Mouse (Mus musculus) brain, adult 2 months (tissue): ENCODE results near the gene Fkrp.

Source experiments
- DNase-seq: peaks from one replicate; pipeline ENCODE4 v3.0.0; 2011; ENCODE audit warnings: low read depth, low spot score

Fkrp gene

DNA sequence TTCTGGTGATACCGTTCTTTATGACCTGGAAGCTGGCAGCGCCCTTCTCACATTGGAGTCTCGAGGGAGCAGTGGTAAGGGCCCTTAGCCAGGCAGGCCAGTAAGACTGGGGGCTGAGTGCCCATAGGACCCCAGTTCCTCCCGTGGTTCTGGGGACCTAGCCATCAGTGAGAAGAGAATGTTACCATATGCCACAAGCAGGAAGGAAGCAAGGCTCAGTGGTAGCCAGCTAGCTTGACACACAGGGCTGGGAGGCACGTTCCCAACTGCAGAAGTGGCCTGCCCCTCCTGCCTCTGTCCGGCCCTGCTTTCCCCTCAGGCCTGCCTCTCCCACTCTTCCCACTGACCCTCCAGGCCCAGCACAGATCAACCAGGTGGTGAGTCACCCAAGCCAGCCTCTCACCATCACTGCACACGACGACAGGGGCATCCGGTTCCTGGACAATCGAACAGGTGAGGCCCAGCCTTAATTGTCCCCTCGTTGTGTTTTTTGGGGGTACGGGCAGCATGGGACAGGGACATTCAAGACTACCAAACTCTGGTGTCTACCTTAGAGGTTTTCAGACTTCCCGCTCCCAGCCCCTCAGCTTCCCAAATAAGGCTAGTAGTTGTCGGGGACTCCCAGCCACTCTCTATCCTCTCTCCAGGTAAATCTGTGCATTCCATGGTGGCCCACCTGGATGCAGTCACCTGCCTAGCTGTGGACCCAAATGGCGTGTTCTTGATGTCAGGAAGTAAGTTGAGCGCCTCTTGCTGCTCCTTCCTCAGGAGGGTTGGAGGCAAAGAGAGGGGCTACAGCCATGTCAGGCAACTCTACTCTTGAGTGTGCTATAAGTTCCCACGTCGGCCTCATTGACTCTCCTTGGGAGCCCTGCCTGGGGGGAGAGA lies 21.6 kb upstream of the Fkrp start:
- DNase-seq: no peak

DNA sequence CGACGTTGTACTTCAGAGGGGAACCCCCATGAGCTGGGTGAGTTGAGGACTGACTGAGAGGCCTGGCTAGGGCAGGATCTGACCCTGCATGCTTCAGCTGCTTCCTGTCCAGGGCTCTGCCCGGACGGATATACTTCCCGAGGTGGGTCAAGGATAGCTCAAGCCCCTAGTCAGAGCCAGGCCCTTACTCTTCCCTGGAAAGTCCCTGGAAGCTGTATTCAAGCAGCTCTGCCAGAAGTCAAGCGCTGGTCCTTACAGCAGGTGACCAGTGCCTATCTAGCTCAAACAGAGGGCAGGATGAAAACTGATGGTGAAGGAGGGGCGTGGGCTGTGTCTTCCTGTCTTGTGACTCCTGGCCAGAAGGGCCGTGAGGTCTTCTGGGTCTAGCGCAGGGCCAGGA lies 13.9 kb upstream of the Fkrp start:
- DNase-seq: no peak

DNA sequence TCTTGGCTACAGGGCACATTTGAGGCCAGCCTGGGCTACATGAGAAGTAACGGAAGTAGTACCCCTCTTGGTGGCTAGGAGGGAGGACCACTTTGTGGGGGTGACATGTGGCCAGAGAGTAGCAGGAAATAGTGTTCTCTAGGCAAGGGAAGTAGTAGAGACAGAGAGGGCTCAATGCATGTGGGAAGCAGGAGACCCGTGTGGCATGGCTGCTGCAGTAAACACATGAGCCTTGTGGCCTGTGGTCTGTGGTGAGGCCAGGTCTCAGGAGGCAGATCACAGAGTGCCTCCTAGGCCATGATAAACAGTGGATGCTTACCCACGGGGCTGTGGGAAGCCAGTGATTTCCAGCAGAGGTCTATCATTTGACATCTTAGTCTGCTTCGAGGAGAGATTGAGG lies 10.7 kb upstream of the Fkrp start:
- no peak for DNase-seq

DNA sequence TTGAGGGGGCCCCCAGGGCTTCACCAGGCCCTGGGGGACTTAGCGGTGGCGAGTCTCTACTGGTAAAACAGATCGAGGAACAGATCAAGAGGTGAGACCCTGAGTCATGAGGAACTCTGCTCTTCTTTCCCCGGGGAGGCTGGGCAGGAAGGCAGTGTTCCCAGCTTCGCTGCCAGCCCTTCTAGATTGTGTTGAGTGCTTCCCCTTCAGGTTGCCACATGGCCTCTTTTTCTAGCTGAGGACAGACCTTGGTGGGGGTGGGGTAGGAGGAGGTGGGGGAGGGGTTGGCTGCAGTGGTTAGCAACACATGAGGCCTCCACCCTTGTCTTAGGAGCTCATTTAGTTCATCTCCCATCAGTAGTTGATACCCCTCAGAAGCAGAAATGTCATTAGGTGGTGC lies 10.0 kb upstream of the Fkrp start:
- no peak for DNase-seq

DNA sequence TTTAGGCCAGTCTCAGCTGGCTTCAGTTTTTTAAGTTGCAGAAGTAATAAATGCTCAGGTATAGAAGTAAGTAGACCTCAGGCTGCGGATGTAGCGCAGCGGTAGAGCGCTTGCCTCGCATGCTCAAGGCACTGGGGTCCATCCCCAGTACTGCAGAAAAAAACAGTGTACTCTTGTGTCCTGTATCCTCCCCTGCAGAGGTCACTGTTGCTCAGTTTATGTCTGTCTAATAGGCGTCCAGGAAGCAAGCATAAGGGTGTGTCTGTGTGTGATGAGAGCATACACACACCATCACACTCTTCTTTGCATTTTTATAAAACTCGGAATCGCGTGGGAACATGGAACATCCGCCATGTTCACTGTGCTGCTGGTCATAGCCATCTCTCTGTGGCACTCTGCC lies 9.3 kb upstream of the Fkrp start:
- DNase-seq: peak; percentile 65

DNA sequence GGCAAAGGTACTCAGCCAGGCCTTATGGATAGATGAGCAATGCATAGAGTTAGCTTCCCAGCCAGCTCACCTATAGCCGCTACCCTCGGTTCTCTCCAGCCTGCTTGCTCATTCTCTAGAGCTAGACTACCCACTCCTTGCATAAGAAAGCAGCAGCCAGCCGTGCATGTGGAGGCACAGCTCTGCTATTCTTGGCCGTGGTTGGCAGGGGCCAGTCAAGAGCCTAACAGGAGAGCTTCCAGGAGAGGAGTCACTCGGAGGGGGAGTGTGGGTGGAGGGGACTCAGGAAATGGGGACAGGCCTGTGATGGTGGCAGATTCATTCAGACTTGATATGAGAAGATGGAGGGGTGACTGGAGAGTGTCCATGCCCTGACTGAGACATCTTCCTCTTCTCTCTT lies 7.2 kb upstream of the Fkrp start:
- peak; percentile 93 for DNase-seq

DNA sequence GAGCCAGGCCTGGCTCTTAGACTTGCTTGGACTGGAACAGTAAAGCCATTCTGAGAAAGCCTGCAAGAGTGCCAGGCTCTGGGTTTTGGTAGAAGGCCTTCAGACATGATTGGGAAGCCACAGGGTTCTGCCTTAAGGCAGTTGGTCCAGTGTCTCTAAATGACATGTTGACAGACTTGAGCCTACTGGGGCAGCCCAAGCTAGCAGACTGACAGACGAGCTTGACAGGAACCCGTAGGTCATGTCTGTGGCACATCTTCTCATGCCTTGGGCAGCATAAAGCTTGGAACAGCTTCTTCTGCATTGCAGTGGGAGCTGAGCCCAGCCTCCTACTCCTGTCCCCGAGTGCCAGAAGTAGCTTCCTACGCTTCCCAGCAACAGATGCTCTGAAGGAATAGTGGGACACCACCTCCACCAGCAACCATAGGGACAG lies 5.2 kb upstream of the Fkrp start:
- DNase-seq: peak; percentile 94

DNA sequence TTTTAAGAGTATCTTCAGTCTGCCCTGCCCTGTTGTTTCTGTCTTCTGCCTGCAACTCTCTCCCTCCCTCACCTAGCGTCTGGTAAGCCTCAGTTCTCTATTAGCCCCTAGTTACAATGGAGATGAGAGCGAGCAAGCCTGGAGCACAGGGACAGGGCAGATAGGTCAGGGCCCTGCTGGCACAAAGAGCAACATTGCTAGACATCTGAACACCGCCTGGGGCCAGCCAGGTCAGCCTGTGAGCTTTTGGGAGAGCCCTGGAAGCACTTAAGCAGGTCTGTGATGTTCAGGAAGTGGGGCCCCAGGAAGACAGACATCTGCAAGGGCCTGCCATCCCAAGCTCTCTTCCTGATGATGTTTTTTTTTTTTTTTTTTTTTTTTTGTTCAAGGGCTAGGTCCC lies 4.6 kb upstream of the Fkrp start:
- no peak for DNase-seq

DNA sequence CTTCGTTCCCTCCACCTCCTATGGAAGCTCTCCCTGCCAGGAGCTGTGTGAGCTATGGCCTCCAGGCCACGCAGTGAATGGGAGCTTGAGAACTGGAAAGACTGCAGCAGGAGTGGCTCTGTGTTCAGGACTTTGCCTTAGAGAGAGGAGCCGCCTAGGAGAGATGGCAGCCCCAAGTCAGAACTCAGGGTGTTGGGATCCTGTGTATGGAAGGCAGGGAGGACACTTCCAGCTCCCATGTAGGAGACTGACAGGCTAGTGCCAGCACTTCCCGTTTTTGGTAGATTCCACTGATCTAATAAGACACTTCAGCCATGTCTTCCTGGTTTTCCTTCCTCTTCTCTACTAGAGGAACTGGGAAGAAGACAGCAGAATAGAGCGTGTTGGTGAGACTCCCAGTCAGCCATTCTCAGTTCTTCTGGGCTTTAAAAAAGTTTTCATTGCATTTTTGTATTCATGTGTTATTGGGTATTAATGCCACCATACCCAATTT lies 3.8 kb upstream of the Fkrp start:
- DNase-seq: no peak

DNA sequence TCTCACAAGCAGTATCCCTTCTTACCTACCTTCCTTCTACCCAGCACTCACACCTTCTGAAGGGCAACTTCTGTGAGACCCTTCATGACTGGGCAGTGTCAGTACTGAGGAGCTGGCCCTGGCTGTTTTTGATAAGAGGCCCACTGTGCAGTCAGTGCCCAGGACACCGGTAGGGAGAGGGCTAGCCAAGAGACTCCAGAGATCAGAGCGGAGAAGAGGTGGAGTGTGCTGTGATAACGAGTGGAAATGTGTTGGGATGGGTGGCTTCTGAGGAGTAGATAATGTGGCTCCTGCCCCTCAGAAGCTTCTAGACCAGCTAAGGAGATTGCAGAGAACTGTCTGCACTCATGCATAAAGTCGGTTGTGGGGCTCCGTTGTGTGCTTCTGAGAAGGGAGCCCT lies 3.3 kb upstream of the Fkrp start:
- no peak for DNase-seq

DNA sequence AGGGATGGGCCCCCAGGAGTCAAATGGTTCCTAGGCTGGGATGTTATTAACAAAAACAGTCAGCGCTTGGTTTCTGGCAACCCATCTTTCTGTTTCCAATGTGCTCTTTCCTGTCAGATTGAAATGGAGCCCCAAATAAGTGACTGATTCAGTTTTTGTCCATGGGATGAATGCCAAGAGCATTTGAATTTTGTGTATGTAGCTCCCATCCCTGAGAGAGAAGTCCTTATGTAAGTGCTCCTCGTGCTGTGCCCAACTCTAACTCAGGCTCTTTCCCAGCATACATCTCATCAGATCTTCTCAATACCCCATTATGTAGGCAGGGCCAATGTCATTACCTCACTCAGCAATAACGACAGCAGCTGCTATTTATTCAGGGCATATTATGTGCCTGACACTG lies 1.2 kb upstream of the Fkrp start:
- DNase-seq: peak; percentile 94

DNA sequence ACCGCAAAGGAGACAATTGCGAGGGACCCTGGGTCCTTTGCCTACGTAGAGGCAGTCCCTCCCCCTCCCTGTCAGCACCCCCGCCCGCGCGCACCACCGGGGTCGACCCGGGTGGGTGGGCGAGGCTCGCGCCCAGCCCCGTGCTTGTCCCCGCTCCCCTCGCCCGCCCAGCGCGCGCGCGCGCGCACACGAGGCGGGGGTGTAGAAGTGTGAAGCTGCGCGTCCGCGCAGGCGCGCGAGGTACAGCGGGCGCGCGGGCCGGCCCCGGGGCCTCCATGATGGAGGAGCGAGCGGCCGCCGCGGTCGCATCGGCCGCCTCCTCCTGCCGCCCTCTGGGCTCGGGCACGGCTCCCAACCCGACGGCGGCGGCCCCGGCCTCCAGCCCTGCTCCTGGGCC lies 456 bp downstream of the Fkrp start:
- DNase-seq: peak; percentile 92

DNA sequence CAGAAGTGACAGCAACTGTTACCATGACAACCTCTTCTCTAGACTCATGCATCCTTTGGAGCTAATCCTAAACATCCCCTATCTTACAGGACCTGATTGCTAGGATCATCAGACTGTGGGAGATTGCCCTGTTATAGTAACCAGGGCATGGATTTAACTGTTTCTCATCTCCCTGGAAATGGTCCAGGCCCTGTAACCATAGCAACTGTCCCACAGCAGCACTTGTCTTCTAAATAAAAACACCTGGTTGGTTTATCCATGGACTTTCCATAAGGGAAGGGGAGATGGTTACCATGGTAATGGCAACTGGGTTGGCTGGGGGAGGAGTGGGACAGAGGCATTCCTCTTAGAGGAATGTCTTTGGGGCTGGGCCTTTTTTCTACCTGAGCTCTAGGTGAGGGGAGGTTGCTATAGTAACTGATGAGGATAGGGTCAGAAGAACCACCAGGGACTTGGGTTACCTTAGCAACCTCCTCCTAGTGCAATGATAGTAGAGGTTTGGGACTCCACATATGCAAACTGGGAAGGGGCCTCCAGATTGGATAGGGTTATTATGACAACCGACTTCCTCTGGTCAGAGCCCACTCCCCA lies 1.1 kb downstream of the Fkrp start, which contains the start of gene Strn4:
Strn4 (plus strand) TSS at position 539 of the 591 bp plus-strand sequence.
- DNase-seq: peak; percentile 79

DNA sequence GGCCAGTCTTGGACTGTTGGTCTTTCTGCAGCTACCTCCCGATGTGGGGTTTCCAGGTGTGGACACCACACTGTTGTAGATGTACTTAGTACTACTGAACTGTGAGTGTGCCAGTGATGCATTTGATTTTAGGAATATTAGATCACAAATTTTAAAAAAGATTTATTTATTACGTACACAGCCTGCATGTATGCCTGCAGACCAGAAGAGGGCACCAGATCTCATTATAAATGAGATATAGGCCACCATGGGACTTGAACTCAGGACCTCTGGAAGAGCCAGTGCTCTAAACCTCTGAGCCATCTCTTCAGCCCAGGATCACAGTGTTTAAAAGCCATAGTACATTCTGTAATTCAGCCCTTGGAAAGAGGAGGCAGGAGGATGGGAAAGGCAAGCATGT lies 4.0 kb downstream of the Fkrp start:
- DNase-seq: no peak

DNA sequence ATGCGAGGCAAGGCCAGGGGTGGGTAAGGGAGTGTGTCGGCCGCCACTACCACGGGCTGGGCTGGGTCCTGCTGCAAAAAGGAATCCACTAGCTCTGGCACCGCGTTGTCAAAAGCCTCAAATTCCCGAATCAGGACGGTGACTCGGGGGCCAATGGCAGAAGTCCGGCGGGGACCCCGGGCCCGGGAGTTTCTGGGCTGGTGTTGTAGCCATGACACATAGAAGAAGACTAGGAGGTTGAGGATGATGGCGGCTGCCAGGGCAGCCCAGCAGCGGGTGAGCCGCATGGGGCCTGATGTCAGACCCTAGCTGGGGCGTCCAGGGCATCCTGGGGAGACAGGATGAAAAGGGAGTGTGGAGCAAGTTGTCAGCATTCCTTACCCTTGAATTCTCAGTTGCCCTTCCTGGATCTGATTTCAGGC lies 4.9 kb downstream of the Fkrp start:
- DNase-seq: no peak

DNA sequence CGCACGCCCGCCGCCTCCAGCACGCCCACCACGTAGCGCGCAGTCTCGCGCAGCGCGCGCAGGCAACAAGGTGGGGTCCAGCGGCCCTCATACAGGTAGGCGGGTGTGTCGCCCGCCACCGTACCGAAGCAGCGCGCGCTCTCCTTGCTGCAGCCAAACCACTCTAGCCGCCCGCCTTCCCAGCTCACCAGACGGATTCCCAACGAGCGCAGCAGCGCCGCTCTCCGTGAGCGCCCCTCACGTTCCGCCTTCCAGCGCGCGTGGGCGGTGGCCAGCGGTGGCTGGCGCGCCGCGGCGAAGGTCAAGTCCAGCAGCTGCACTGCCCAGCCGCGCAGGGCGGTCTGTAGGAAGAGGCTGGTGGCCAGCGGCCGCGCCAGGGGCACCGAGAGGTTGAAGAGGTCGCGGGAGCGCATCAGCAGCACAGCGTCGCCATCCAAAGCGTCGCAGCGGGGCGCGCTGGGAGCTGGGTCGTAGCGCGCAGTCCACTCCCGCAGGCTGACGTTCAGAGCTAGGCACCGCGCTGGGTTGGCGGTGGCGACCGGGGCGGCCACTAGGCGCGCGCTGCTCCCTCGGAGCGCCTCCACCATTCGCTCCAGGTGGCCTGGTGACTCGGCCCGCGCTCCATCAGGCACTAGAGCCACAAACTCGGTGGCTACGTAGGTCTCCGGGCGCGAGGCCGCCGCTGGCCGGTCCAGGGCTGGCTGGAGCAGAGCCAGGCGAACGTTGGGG lies 5.4 kb downstream of the Fkrp start:
- peak; percentile 74 for DNase-seq

DNA sequence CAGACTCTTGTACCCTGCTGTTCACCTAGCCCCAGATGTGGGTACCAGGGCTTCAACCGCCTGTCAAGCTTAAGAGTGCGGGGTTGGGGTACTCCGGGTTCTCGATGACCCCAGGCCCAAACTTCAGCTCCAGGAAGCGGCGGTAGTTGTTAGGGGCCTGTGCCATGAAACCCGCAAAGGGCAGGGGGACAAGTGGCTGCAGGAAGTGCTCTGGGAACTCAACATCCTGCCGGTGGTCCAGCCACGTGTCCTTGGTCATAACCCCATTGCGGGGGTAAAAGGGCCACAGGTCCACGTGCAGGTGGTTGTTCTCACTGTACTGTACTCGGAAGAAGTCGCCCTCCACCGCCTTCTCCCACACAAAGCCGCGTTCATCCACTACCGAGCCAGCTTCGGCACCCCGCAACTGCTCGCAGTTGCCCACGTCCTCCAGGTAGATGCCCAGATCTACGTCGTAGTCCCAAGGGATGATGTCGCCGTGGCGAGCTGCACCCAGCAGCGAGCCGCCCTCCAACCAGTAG lies 6.1 kb downstream of the Fkrp start:
- no peak for DNase-seq

DNA sequence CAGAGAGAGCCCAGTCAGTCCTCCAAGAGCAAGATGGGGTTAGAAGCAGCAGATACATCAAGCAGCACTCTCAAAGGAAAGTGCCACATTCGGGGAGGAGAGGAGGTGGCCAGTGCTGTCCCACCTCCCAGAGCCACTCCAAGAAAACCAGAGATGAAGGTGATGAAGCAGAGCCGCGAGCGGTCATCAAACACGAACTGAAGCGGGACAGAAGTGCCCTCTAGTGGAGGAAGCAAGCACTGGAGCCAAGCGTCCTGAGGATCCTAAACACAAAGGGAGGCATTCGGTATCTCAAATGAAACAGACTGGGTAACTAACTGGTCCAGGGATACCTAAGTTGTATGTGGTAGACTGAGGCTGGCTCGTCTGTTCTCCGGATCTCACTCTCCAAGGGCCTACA lies 6.8 kb downstream of the Fkrp start:
- peak; percentile 90 for DNase-seq

DNA sequence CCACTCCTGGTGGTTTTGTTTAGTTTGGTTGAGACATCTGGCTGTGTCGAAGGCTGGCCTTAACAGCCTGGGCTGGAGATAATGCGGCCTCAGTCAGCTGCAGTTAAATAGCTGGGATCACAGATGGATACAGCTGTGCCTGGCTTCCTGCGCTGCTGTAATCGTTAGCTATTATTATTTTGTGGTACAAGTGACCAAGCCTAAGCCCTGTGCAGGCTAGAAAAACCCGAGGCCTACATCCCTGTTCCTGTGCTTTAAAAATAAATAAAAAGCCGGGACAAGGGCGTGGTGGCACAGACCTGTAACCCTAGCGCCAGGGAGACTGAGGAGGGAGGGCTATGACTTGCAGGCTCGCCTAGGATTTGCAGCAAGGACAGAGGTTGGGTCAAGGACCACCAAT lies 7.9 kb downstream of the Fkrp start:
- no peak for DNase-seq

DNA sequence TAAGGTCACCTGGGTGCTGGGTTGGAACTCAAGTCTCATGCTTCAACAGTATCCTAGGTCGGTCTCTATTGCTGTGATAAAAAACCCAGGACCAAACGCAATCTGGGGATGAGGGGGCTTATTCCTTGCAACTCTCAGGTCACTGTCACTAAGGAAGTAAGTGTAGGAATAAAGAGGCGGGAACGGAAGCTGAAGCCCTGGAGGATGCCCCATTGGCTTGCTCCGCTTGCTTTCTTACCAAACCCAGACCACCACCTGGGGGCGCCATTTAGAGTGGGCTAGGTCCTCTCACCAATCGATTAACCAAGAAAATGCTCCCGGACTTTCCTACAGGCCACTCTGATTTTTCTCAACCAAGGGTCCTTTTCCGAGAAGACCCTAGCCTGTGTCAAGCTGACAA lies 8.6 kb downstream of the Fkrp start:
- DNase-seq: no peak

DNA sequence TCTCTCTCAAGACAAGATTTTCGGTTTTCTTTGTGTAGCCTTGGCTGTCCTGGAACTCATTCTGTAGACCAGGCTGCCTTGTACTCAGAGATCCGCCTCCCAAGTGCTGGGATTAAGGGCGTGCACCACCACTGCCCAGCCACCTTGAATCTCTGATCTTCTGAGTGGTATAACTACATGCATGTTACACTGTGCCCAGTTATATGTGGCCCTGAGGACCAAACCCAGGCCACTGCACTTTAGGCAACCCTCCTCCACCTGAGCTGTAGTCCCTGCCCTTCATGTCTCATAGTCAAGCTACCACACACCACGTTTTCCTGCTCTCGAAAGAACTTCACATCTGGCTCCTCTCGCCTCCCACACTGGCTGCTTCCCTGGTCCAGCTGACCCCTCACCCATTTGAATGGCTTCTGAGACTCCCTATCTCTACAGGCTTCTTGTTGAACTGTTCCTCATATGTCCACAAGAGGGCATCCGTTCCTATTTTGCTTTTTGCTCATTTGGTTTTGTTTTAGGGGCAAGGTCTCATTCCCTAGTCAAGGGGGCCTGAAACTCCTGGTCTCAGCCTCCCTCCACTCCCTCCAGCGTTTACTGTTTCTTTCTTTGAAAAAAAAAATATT lies 12.0 kb downstream of the Fkrp start:
- DNase-seq: no peak

DNA sequence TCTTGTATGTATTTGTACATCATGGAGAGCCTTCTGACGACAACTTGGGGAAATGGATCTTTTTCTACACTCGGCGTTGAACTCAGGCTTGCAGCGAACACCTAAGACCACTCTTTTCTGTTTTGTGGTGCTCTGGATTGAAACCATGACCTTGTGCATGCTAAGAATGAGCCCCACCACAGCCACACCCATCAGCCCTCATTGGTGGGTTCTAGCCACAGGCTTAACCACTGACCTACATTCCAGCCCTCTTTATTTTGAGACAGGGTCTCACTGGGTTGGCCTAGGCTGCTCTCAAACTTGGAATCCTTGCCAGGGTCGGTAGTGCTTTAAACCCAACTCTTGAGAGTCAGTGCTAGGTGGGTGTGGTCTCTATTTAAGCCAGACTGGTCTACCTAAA lies 21.6 kb downstream of the Fkrp start:
- DNase-seq: no peak
